Mouse (Mus musculus) heart, embryonic 10.5 days (tissue): ENCODE results near the gene Kdm5d. TPM values are rescaled to one million over a fixed set of nuclear protein-coding genes. Genes with fewer than 3 reads are reported as not detected.

Experiments
- DNase-seq: peaks from one replicate; pipeline ENCODE4 v3.0.0-alpha.2; 2017; ENCODE audit warnings: low spot score
- H3K27ac ChIP-seq: fragments of 300-500 bp; sonication (generic); 2 replicates; pipeline ENCODE4 v1.5.1; 2016; ENCODE audit warnings: mild to moderate bottlenecking
- H3K27me3 ChIP-seq: fragments of 300-500 bp; sonication (generic); 2 replicates; pipeline ENCODE4 v1.6.1; 2016; ENCODE audit warnings: mild to moderate bottlenecking; ENCODE audit not compliant: poor library complexity, insufficient read depth, severe bottlenecking
- H3K36me3 ChIP-seq: fragments of 300-500 bp; sonication (generic); 2 replicates; pipeline ENCODE4 v1.6.1; 2016; ENCODE audit warnings: mild to moderate bottlenecking, moderate library complexity
- H3K4me1 ChIP-seq: fragments of 300-500 bp; sonication (generic); 2 replicates; pipeline ENCODE4 v1.6.1; 2016; ENCODE audit warnings: mild to moderate bottlenecking
- H3K4me3 ChIP-seq: fragments of 300-500 bp; sonication (generic); 2 replicates; pipeline ENCODE4 v1.5.1; 2016; ENCODE audit warnings: mild to moderate bottlenecking, moderate library complexity
- H3K9me3 ChIP-seq: fragments of 300-500 bp; sonication (generic); 2 replicates; pipeline ENCODE4 v1.6.1; 2016; ENCODE audit warnings: mild to moderate bottlenecking, moderate library complexity
- WGBS: fragments of 180-500 bp; shearing (Covaris S2); methylation state at CpG from one replicate; pipeline ENCODE4 v1.1.7; 2016; 5-methylcytosine and 5-hydroxymethylcytosine counted together
- microRNA-seq: library from miRNA; unstranded; fragments of <30 nt; microRNA quantifications from one replicate; pipeline ENCODE4, GENCODE M21; 2017
- polyA plus RNA-seq: library from polyadenylated mRNA; unstranded; fragments of >200 nt; fragmentation: Nextera tagmentation; extraction: Ambion mirVana; gene quantifications from 2 replicates; pipeline ENCODE4 v1.2.1, GENCODE M21; 2016

Gene Kdm5d
- 5.9 and 9.2 TPM in 2 replicates for polyA plus RNA-seq

DNA sequence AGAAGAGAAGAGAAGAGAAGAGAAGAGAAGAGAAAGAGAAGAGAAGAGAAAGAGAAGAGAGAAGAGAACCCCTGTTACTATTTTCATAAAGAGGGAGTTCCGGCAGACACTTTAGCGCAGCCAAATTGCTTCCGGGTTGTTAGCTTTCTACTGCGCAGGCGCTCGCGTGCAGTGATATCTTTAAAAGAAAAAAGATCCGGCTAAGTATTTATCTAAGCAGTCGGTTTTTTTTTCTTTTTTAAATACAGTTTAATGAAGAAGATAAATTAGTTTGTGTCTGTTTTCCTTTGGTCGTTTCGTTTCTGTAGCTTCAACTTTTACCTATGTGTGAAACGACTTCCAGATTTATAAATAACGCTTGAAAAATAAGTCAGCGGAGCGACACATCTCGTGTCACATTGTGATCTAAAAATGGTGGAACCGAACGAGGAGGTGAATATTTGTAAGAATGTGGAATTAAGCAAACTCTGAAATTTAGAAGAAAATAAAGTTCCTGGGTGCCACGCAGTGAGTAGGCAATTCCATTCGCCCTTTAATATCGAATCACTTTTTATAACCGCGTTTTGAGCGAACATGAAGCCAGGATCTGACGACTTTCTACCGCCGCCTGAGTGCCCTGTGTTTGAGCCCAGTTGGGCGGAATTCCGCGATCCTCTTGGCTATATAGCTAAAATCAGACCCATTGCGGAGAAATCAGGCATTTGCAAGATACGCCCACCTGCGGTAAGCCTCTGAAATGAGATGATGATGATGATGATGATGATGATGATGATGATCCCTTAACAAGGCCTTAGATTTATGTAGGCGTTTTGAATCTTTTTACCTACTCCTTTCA, at the start of gene Kdm5d:
Gene Kdm5d (plus strand): TSS at position 396 of the 835 bp plus-strand sequence.
- DNase-seq, result peak; percentile 77
- Histone ChIP-seq H3K4me3 (peak within 1 kb of the TSS; percentile 54), H3K27ac (peak within 1 kb of the TSS; percentile 67), H3K9me3 (no peaks in the 10 kb centered on the region), H3K4me1 (no peaks in the 10 kb centered on the region), H3K27me3 (no peaks in the 10 kb centered on the region), H3K36me3 (no peaks in the 10 kb centered on the region)
- WGBS, result 3% methylated on average over 19 of the region's 34 CpGs

- Histone ChIP-seq H3K4me3 (no peak overlapping the region), H3K36me3 (no peaks in the 10 kb centered on the region), H3K4me1 (no peaks in the 10 kb centered on the region), H3K27ac (no peak overlapping the region), H3K9me3 (no peaks in the 10 kb centered on the region), H3K27me3 (no peaks in the 10 kb centered on the region)
- no peak for DNase-seq
These were observed 25.2 kb upstream of the Kdm5d start for GRCm38 (mm10) chrY:872404-872803.

- H3K9me3 ChIP-seq, result no peaks in the 10 kb centered on the region
- no peaks in the 10 kb centered on the region for H3K27me3 ChIP-seq
- 43% methylated on average over 12 of the region's 18 CpGs for WGBS
- no peak overlapping the region for H3K4me3 ChIP-seq
- no peaks in the 10 kb centered on the region for H3K36me3 ChIP-seq
- no peak for DNase-seq
- H3K27ac ChIP-seq, result no peak overlapping the region
- no peaks in the 10 kb centered on the region for H3K4me1 ChIP-seq
These were observed 24.6 kb upstream of the Kdm5d start for GRCm38 (mm10) chrY:872855-873549.

Small RNAs within 50 kb of the gene (microRNA-seq; reads per million reads assigned to microRNA genes)
- gene Gm47281, result not detected

Other genes with a start within 250 kb of the Kdm5d start
- gene Zfy1, start 100.4 kb upstream of the Kdm5d start, polyA plus RNA-seq, result not detected in 2 replicates
- not detected in 2 replicates for gene Uba1y, start 79.1 kb upstream of the Kdm5d start, polyA plus RNA-seq
- 23.3 and 32.7 TPM in 2 replicates for gene Eif2s3y, start 112.8 kb downstream of the Kdm5d start, polyA plus RNA-seq